Mouse (Mus musculus): ENCODE measurements around the gene Dgat2l6. TPM values are rescaled to one million over a fixed set of nuclear protein-coding genes. Genes with fewer than 3 reads are reported as not detected.

Dgat2l6 gene
- not detected in 2 replicates for polyA plus RNA-seq (2015; fragmentation: Nextera tagmentation; extraction: Ambion mirVana)

GRCm38 (mm10) chrX:100524471-100524870 lies at the start of gene Dgat2l6:
Gene Dgat2l6, plus strand, starts transcription at chrX:100524838.
- no peak within 1 kb of the TSS for H3K4me3 ChIP-seq
- H3K36me3 ChIP-seq = no peaks in the 10 kb centered on the region
- no peaks in the 10 kb centered on the region for H3K9me3 ChIP-seq
- no peak for ATAC-seq (ENCODE audit: low FRiP score, low read depth)
- no peak within 1 kb of the TSS for H3K4me2 ChIP-seq
- no peak within 1 kb of the TSS for H3K27ac ChIP-seq (replicated peaks)
- H3K4me1 ChIP-seq (replicated peaks) = no peaks in the 10 kb centered on the region
- H3K27me3 ChIP-seq = no peaks in the 10 kb centered on the region
- H3K9ac ChIP-seq = no peak within 1 kb of the TSS
- WGBS = 88% methylated on average over 4 of the region's 4 CpGs

GRCm38 (mm10) chrX:100475569-100476223 lies 48.9 kb upstream of the Dgat2l6 start:
- Histone ChIP-seq H3K4me1 (replicated peaks) (no peaks in the 10 kb centered on the region), H3K4me3 (no peak overlapping the region), H3K4me2 (no peak overlapping the region), H3K36me3 (no peaks in the 10 kb centered on the region), H3K27me3 (0 out of 2 replicates have a peak, but pooled peaks cover 4% of the 10 kb centered on the region), H3K9me3 (no peaks in the 10 kb centered on the region), H3K9ac (no peak overlapping the region), H3K27ac (replicated peaks) (no peak overlapping the region)
- WGBS = 70% methylated on average over 4 of the region's 4 CpGs
- ATAC-seq (ENCODE audit: low FRiP score, low read depth) = no peak

- H3K4me2 ChIP-seq = no peak overlapping the region
- H3K36me3 ChIP-seq = no peaks in the 10 kb centered on the region
- 30% methylated on average over 3 of the region's 3 CpGs for WGBS
- no peak overlapping the region for H3K9ac ChIP-seq
- H3K27ac ChIP-seq (replicated peaks) = no peak overlapping the region
- H3K27me3 ChIP-seq = 0 out of 2 replicates have a peak, but pooled peaks cover 7% of the 10 kb centered on the region
- H3K9me3 ChIP-seq = no peaks in the 10 kb centered on the region
- no peak overlapping the region for H3K4me3 ChIP-seq
- H3K4me1 ChIP-seq (replicated peaks) = no peaks in the 10 kb centered on the region
- peak; percentile 92 for ATAC-seq (ENCODE audit: low FRiP score, low read depth)
Measured at GRCm38 (mm10) chrX:100480317-100480716, 44.3 kb upstream of the Dgat2l6 start.

- peaks cover 11% of the 10 kb centered on the region for H3K4me1 ChIP-seq (replicated peaks)
- H3K27me3 ChIP-seq = 0 out of 2 replicates have a peak, but pooled peaks cover 2% of the 10 kb centered on the region
- H3K4me3 ChIP-seq = peak overlapping the region; percentile 62
- H3K9ac ChIP-seq = no peak overlapping the region
- ATAC-seq (ENCODE audit: low FRiP score, low read depth) = peak; percentile 23
- 26% methylated on average over 22 of the region's 22 CpGs for WGBS
- H3K9me3 ChIP-seq = no peaks in the 10 kb centered on the region
- no peaks in the 10 kb centered on the region for H3K36me3 ChIP-seq
- H3K4me2 ChIP-seq = peak overlapping the region; percentile 61
- H3K27ac ChIP-seq (replicated peaks) = no peak overlapping the region
Measured at GRCm38 (mm10) chrX:100493500-100494067, 31.1 kb upstream of the Dgat2l6 start.

- 0 out of 2 replicates have a peak, but pooled peaks cover 3% of the 10 kb centered on the region for H3K36me3 ChIP-seq
- H3K4me1 ChIP-seq (replicated peaks) = peaks cover 11% of the 10 kb centered on the region
- WGBS = 17% methylated on average over 32 of the region's 32 CpGs
- H3K4me3 ChIP-seq = peak within 1 kb of the TSS; percentile 62
- H3K27me3 ChIP-seq = 0 out of 2 replicates have a peak, but pooled peaks cover 2% of the 10 kb centered on the region
- peak within 1 kb of the TSS; percentile 41 for H3K9ac ChIP-seq
- peak within 1 kb of the TSS; percentile 69 for H3K27ac ChIP-seq (replicated peaks)
- H3K9me3 ChIP-seq = no peaks in the 10 kb centered on the region
- H3K4me2 ChIP-seq = peak within 1 kb of the TSS; percentile 61
- peak; percentile 98 for ATAC-seq (ENCODE audit: low FRiP score, low read depth)
Measured at GRCm38 (mm10) chrX:100494068-100494978, 30.3 kb upstream of the Dgat2l6 start, which contains the start of gene Igbp1. Gene Igbp1, plus strand, starts transcription at chrX:100494291.

- H3K27me3 ChIP-seq = no peaks in the 10 kb centered on the region
- ATAC-seq (ENCODE audit: low FRiP score, low read depth) = no peak
- H3K4me2 ChIP-seq = no peak overlapping the region
- no peaks in the 10 kb centered on the region for H3K36me3 ChIP-seq
- no peak overlapping the region for H3K27ac ChIP-seq (replicated peaks)
- no peak overlapping the region for H3K9ac ChIP-seq
- no peaks in the 10 kb centered on the region for H3K4me1 ChIP-seq (replicated peaks)
- no peaks in the 10 kb centered on the region for H3K9me3 ChIP-seq
- WGBS = 88% methylated on average over 5 of the region's 5 CpGs
- H3K4me3 ChIP-seq = no peak overlapping the region
Measured at GRCm38 (mm10) chrX:100504175-100504851, 20.3 kb upstream of the Dgat2l6 start.

GRCm38 (mm10) chrX:100508164-100508563 lies 16.5 kb upstream of the Dgat2l6 start:
- no peaks in the 10 kb centered on the region for H3K36me3 ChIP-seq
- H3K9me3 ChIP-seq = no peaks in the 10 kb centered on the region
- 89% methylated on average over 4 of the region's 4 CpGs for WGBS
- H3K4me1 ChIP-seq (replicated peaks) = no peaks in the 10 kb centered on the region
- ATAC-seq (ENCODE audit: low FRiP score, low read depth) = no peak
- H3K4me3 ChIP-seq = no peak overlapping the region
- H3K4me2 ChIP-seq = no peak overlapping the region
- H3K27me3 ChIP-seq = no peaks in the 10 kb centered on the region
- no peak overlapping the region for H3K9ac ChIP-seq
- H3K27ac ChIP-seq (replicated peaks) = no peak overlapping the region

- Histone ChIP-seq H3K27ac (replicated peaks) (no peak overlapping the region), H3K27me3 (no peaks in the 10 kb centered on the region), H3K4me3 (no peak overlapping the region), H3K9ac (no peak overlapping the region), H3K9me3 (no peaks in the 10 kb centered on the region), H3K36me3 (no peaks in the 10 kb centered on the region), H3K4me2 (no peak overlapping the region), H3K4me1 (replicated peaks) (no peaks in the 10 kb centered on the region)
- 89% methylated on average over 3 of the region's 3 CpGs for WGBS
- no peak for ATAC-seq (ENCODE audit: low FRiP score, low read depth)
Measured at GRCm38 (mm10) chrX:100509921-100510320, 14.7 kb upstream of the Dgat2l6 start.

GRCm38 (mm10) chrX:100516683-100517082 lies 8.0 kb upstream of the Dgat2l6 start:
- H3K4me3 ChIP-seq = no peak overlapping the region
- H3K9me3 ChIP-seq = no peaks in the 10 kb centered on the region
- H3K4me1 ChIP-seq (replicated peaks) = no peaks in the 10 kb centered on the region
- no peak overlapping the region for H3K4me2 ChIP-seq
- WGBS = 91% methylated on average over 3 of the region's 3 CpGs
- H3K36me3 ChIP-seq = no peaks in the 10 kb centered on the region
- no peak overlapping the region for H3K27ac ChIP-seq (replicated peaks)
- no peak for ATAC-seq (ENCODE audit: low FRiP score, low read depth)
- no peaks in the 10 kb centered on the region for H3K27me3 ChIP-seq
- no peak overlapping the region for H3K9ac ChIP-seq

- no peaks in the 10 kb centered on the region for H3K4me1 ChIP-seq (replicated peaks)
- no peak overlapping the region for H3K9ac ChIP-seq
- 94% methylated on average over 6 of the region's 6 CpGs for whole genome bisulfite sequencing
- no peaks in the 10 kb centered on the region for H3K36me3 ChIP-seq
- H3K27ac ChIP-seq (replicated peaks) = no peak overlapping the region
- H3K4me2 ChIP-seq = no peak overlapping the region
- no peaks in the 10 kb centered on the region for H3K9me3 ChIP-seq
- H3K4me3 ChIP-seq = no peak overlapping the region
- H3K27me3 ChIP-seq = no peaks in the 10 kb centered on the region
- ATAC-seq (ENCODE audit: low FRiP score, low read depth) = no peak
Measured at GRCm38 (mm10) chrX:100517626-100518025, 7.0 kb upstream of the Dgat2l6 start.

GRCm38 (mm10) chrX:100518532-100518931 lies 6.1 kb upstream of the Dgat2l6 start:
- Histone ChIP-seq H3K27ac (replicated peaks) (no peak overlapping the region), H3K4me3 (no peak overlapping the region), H3K27me3 (no peaks in the 10 kb centered on the region), H3K4me2 (no peak overlapping the region), H3K36me3 (no peaks in the 10 kb centered on the region), H3K9me3 (no peaks in the 10 kb centered on the region), H3K4me1 (replicated peaks) (no peaks in the 10 kb centered on the region), H3K9ac (no peak overlapping the region)
- no peak for ATAC-seq (ENCODE audit: low FRiP score, low read depth)
- WGBS = 98% methylated on average over 2 of the region's 2 CpGs

All from hindbrain, embryonic 15.5 days (tissue).